Mouse (Mus musculus) ovary, postnatal 14 days (tissue): Measurements from ENCODE around the gene Slc7a14.

Experiments
- DNase-seq: peaks from one replicate; pipeline ENCODE4 v3.0.0; 2022; ENCODE audit warnings: low spot score

The Slc7a14 gene

DNA sequence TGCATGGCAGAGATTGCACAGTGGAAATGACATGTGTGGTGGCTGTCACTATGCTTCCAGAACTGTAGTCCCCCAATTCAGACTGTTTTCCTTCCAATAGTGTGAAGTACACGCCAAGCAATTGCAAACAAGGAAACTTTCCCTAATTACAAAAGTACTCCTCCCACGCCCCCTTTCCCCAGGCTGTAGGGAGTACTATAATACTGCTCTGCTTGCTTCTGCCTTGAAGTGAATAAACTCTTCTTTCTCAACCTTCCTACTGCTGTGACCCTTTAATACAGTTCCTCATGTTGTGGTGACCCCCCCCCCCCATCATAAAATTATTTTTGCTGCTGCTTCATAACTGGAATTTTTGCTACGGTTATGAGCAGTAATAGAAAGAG lies 49.2 kb downstream of the Slc7a14 start:
- DNase-seq, result no peak

DNA sequence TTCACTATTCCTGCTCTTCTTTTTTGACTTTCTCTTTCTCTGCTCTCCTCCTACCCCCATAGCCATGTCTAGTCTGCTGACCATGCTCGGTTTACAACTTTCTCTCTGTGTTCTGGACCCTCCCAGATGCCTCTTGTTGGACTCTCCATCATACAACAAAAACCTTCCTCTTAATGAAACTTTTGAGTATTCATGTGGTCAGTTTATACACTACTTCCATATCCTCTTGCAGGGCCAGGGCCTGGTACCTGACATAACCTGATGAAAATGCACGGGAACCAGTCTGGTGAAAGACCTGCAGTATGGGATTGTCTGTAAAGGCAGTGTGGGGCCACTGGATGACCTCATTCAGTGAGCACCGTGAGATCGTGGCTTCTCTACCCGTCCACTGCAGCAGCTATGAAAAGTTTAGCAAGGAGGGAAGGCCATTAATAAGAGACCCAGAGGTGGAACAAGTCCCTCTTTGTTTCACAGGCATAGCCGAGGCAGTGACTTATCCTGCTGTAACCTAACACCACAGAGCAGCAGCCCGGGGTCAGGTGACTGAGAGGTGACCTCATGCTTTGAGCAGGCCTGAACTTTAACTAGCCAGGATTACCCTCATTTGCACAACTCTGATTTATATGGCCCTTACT lies 49.7 kb downstream of the Slc7a14 start:
- no peak for DNase-seq

DNA sequence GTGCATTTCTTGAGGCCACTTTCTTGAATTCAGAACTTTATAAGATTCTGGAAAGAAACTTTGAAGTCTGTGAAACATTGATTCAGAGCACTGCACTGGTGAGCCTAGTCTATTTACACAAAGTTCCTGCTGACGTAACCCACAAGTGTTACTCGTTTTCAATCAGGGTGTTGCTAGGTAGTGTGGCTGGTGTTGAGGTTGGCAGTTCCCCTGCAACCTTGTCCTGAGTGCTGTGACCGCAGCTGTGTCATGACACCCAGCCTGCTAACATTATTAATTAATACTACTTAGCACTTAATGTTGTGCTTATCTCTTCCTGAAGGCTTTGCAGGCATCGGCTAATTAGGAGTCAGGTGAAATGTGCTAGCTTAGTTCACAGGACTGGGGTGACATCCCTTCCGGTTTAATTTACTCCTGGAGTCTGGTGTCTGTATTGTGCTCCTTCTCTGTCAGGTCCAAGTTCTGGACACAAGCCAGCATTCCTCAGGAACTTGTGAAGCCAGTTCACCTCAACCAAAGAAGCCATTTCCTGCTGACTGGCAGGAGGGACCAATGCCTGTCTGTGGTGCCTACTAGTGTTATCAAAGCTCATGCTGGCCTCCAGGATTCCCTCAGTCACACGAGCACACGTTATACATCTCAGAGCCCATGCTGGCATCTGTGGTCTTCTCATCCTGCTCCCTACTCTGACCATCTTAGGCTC lies 50.5 kb downstream of the Slc7a14 start:
- DNase-seq, result no peak

DNA sequence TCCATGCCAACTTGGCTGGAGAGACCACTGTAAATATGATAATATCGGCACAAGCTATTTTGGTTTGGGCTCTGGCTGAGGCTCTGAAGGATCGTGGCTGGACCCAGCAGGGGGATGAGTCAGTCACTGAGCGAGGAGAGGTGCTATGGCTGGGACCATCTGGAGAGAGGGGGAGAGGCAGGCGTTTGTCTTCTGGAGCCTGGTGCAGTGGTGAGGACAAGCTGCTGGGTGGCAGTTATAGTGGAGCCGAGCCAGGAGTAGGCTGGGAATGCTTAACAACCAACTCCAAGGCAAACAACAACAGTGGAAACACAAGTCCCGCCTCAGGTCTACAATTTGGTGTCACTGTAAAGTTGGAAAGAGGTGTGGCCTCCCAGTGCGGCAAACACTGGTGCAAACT lies 55.8 kb downstream of the Slc7a14 start:
- DNase-seq, result no peak

DNA sequence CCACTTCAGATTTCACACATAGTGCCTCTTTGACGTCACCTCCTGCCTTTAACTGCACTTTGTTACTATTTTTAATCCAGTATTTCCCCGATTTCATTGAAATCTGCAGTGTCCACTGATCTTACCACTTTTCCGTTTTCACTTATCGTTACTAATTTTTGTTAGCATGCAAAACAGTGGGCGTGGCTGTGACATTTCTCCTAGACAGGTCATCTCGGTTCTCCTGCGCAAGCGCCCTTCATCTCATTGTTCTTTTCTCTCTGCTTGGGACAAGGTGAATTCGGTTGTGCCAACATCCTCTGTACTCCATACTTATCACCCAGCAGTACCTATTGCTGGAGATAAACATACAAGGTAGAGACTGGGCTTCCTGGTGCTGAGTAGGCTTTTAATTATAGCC lies 56.3 kb downstream of the Slc7a14 start:
- DNase-seq, result no peak

DNA sequence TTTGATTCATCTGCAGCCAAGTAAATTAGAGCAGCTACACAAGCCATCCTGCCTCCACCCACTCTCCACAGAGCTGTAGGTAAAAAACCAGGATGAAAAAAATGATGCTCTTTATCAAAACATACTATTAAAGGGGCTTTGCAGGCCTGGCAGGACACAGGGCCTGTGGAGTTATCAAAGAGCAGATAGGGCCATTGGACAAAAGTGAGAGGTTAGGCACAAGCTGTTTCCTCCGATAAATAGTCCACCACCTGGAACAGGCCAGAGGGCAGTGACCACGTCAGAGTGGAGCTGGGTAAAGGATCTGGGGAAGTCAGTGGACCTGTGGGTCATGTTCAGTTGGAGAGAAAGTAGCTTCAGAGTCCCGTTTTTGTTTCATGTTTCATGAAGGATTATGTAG lies 57.6 kb downstream of the Slc7a14 start:
- no peak for DNase-seq

DNA sequence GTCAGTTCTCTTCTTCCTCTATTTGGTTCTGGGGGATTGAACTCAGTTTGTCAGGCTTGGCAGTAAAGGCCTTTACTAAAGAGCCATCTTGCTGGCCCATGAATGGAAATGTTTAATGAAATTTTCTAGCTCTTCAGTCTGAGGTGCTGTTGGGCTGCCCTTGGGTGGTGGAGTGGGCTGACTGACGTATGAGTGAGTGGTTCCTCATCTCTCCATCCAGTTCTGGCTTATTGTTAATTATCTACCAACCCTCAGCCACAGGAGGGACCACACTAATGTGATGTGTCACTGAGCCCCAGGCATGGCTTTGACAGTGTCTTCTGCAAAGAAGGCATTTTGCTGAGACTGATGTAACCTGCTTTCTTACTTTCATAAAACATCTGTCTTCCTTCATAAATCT lies 66.7 kb downstream of the Slc7a14 start:
- no peak for DNase-seq

DNA sequence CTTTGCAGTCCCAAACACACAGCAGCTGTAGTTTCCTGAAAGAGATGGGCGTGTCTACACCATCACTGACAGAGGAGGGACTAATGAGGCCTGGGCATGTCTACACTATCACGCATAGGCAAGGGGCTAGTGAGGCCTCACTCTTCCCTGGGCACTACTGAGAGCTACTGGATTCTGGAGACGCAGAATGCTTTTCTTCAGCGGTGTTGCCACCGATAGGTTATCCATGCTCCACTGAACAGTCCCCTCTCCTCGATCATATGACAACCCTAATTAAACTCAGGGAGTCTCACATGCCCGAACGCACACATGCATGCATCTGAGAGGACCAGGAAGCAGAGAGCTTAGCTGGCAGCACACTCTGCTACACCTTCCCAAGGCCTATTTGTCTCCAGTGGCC lies 69.3 kb downstream of the Slc7a14 start:
- DNase-seq, result no peak

DNA sequence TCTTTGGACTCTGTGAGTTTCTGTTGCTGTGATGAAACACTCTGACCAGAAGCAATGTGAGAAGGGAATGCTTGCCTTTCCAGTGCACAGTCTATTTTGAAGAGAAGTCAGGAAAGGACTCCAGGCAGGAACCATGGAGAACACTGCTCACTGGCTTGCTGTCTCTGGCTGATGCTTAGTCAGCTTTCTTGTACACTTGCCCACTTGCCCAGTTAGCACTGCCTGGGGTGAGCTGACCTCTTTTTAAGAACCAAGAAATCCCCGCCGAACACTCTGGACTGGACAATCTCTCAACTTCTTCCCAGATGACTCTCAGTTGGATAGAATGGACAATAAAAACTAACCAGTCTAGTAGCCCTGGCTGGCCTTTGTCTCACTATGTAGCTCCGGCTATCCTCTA lies 70.5 kb downstream of the Slc7a14 start:
- DNase-seq, result no peak

DNA sequence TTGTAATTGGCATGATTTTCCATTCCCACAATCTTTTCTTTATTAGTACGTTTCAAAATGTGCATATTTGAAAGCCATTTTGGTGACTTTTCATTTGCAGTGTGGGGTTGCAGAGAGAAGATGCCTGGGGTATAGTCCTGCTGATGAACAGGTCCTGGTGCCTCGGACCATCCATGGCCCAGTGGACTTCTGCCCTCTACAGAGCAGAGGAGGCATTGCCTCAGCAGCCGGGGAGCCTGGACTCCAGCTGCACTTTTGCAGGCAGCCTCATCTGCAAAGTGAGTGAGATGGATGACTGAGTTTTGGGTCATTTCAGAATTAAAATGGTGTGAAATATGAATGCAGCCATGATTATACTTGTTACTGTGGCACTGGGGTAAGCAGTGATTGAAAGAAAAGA lies 72.2 kb downstream of the Slc7a14 start:
- DNase-seq, result peak; percentile 34

DNA sequence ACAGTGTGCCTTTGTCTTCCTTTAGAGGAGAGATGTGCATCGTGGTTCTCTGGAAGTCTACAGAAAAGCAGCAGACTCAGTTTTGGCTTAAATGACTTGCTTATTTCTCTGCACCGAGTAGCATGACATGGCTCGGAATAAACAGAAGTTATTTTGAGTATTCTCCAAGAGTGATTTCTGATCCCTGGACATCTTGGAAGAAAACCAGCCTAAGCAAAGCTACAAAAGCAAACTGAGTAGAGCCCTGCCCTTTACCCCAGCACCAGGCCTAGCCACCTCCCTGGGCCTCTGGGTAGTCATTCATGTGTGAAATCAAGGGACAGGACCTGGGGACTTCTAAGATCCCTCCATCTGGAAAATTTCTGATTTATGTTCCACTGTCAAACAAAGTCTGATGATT lies 74.0 kb downstream of the Slc7a14 start:
- DNase-seq, result no peak

DNA sequence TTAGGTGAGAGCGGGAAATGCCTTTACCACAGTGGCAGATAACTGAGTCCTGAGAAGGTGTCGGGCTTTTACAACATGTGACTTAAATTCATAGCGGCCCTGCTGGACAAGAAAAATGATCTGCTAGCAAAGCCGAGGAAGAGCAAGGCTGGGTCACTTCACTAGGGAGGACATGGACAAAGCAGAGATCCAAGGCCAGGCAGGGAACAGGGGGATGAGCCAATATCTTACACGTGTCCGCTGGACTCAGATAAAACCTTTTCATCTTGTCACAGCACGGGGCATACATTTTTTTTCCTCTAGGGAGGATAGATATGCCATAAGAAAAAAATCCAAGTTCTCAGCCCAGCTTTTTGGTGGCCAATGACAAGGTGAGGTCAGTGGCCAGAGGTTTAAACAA lies 75.8 kb downstream of the Slc7a14 start:
- no peak for DNase-seq

DNA sequence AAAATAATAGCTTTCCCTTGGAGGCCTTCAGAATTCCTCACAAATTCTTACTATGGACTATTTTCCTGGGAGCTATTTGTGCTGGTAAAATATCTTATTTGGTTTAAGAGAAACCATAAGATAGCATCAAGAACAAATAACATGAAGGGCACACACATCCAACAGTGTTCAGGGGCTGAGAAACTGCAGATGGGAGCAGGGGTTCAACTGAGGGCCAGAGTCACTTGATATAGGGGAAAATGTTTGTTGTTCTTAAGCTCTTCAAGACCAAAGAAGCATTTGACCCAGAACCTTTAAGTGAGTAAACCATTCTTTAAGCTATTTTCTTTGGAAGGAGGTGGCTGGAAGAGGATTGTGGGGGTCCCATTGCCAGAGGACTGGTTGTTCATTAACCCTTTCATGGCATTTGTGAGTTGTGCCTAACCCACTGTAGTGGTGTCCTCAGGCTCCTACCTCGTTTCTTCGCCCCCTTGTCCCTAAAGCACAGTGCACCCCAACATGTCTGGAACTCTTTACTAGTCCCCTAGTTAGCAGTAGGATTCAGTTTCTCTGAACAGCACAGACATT lies 76.3 kb downstream of the Slc7a14 start:
- no peak for DNase-seq

DNA sequence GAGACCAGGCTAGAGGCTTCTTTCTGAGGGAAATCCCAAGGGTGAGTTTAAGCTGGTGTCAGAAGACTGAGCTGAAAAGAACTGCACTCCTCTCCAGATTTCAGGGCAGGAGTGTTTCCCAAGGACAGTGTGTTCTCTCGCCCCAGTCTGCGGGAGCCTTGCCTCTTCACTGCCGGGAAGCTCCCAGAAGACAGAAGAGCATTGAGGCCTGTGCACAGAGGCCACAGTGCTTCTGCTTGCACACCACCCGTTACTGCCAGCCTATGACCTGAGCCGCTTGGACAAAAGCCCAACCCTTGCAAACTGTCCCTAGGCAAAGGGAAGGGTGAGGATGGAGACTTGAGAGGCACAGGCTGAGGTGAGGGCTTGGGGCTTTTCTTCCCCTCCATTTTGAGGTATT lies 80.9 kb downstream of the Slc7a14 start:
- no peak for DNase-seq

DNA sequence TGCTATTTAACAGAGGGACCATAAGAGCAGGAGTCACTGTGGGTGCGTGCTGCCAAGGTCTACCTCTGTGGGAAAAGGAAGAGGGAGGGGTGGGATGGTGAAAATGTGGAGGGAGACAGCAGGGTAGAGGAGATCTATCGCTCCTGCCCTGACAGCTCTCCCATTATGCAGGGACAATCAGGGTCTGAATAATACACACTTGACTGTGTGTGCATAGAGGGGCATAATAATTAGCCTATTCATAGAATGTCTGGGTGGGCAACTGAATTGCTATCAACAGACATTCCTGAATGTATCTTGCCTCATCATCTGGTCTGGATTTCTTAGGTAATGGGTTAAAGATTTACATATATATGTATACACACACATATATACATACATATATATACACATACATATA lies 81.7 kb downstream of the Slc7a14 start:
- DNase-seq, result no peak

DNA sequence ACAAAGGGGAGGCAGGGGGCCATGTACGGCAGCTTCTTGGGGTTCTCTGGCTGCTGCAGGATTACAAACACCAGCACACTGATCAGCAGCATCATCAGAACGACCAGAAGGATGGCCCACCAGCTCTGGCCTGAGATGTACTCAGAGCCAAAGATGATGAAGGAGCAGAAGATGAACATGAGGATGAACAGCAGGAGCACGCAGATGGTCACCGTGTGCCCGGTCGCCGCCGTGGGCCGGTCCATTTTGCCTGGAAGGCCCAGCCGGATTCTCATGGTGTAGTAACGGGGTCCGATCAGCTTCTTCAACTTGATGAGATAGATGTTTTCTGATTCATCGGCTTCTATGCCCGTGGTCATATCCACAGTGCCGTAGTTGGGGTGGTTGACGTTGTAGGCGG lies 86.6 kb downstream of the Slc7a14 start:
- no peak for DNase-seq

DNA sequence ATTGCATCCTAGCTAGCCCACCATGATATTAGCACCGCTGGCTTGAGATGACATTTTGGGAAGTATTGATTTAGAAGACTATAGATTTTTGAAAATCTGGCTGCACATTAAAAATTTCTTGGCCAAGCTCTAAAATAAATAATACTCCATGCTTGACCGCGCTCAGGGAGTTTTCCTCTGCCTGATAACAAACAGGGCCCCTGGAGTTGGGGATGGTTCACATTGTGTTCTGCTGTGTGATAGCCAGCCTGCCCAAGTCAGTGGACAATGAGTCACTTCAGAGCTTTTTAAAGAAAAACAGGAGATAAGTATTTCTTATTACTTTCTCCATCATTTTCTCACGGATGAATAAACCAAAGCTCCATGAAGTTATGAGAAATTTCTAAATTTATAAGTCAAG lies 90.1 kb downstream of the Slc7a14 start:
- no peak for DNase-seq

DNA sequence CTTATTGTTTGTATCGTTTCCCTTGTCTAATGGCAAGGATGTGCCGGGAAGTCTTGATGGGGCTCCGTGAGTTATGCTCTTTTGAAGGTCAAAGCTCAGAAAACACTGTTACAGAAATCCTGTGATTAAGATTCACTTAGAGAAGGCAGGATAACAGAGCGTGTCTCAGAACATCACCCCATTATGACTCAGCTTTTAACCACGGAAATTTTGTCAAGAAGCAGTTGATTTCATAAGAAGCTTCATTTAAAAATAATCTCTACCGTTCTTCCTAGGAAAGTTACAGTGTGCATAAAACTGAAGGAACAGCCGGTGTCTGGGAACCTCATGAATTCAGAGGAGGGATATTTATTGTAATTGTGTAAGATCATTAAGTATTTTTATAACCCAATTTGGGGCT lies 90.7 kb downstream of the Slc7a14 start:
- DNase-seq, result no peak

DNA sequence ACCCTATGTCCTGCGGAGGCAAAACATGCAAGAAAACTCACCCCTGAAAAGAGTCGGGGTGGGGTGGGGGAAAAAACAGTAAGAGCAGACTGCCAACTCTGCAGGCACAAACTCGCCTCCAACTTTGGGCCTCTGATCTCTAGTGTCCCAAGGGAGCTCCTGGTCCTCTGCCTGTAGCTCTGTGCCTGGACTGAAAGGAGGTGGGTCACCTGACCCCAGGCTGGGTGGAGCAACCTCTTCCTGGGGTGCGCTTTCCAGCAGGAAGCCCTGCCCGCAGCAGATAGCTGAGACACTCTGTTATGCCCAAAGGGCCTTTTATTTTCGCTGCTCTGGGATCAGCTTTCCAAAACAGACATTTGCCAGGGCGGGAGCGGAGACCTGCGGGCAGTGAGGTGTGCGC lies 92.7 kb downstream of the Slc7a14 start:
- DNase-seq, result no peak

DNA sequence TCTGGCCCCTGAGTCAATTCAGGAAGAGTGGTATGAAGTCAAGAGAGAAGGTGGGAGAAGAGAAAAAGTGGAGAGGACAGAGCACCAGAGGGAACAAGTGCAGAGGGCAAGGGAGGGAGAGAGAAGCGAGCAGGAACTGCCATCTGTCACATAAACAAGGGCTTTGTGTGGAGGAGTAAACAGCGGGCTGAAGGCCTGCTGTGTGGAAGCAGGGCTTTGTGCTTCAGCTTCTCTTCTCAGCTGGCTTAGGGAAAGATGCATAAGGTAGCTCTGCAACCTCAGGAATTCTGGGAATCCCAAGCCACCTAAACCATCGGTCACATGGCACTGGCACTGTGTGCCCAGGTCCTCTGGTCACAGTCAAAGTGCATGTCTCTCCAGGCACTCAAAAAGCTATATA lies 96.4 kb downstream of the Slc7a14 start:
- DNase-seq, result no peak

DNA sequence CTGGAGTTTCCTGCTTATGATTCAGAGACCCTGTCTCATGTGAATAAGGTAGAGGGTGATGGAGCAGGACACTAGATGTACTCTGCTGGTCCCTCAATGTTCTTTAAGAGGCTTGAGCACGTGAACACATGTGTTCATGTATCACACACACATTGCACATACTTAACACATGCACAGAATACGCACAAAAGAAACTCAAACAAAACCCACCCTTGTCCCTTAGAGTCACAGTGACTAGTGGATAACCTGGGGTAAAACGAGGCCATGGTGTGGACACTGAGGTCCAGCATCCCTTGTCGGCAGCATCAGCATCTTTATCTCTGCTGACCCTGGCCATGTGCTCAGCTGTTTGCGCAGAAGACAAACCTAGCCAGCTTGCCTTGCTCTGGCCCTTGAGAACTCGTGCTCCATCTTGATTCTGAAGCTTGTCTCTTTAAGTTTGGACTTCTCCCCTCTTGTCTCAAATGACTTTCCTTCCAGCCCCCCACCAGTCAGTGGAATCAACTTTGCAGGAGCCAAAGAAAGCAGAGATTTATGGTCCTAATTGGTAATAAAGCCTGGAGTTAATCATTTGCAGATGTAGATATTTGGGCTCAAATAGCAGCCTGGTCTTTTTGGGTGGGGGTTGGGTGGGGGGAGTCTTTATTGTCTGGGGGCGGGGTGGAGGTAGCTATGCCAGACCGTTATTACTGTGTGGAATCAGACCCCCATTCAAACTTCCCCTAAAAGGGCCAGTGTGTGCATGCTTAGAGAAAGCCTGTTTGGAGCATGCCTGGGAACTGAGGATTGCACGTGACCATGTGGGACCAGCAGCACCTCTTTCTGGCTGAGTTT lies 97.8 kb downstream of the Slc7a14 start:
- no peak for DNase-seq

DNA sequence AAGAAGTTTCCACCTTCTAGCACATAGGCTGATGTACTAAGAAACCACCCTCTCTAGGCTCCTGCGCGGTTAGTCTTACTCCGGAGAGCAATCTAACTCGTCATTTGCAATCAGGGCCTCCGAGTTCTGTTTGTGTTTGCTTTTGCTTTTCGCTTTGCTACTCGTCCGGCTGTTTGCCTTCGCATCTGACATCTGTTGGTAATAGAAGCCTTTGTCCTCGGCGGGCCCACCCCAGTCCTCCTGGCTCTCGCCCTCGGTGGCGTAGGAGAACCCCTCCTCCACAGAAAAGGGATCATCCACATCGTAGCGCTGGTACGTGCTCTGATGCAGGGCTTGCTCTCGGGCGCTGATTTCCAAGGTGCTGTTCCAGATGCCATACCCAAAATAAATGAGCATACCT lies 101.2 kb downstream of the Slc7a14 start:
- DNase-seq, result no peak

DNA sequence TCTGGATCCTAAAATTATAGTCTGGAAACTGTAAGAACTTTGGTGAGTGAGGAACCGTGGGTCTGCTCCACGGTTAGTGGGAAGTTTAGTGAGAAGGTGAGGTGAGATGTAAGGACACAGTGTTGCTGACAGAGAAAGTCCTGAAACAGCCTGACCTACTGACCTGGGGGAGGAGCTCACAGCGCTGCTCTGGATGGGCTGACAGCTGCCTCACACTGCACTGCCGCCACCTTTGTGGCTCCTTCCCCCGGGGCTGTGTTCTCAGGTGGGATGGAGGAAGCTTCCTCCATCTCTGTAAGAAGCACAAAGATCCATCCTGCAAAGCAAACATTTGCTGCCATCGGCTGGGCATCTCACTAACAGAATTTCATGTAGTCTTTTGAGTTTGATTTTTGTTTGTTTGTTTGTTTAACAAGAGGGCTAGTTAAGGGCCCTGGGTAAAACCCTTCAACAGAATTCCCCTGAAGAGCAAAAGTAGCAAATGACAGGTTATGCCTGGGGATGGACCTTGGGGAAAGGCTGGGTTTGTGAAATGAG lies 101.7 kb downstream of the Slc7a14 start:
- no peak for DNase-seq
